ENCODE assay signal across 24 mouse cellular contexts in the genomic region with DNA sequence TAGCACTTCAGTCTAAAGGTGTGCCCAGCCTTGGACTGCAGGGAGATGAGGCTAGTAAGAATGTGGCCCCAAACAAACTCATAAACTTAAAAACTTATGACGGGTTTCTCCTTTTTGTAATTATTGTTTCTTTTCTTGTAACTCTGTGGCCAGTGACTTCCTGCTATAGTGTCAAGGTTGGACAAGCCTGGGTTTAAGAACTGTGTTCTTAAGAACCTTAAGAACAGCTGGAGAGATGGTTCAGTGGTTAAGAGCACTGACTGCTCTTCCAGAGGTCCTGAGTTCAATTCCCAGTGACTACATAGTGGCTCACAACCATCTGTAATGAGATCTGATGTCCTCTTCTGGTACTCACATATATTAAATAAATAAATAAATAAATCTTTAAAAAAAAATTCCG.
A peak's percentile ranks its signal among the peaks of the same experiment; 100 is the strongest.
DNase-seq lines count a peak whose midpoint lies in the region; ATAC-seq and TF ChIP-seq lines count a peak whose summit lies in the region.
"Had no signal": no experiment of that assay in that cellular context is flagged by ENCODE, and none has a peak within 500 bp of the region (broad histone marks: within the 10 kb centered on the region; RNA-seq: fewer than 3 reads in every experiment).

No protein-coding gene starts in this region.

- H3K9me3 ChIP-seq in neural tube, embryonic 13.5 days: no peaks in the 10 kb centered on the region
- no peaks in the 10 kb centered on the region for H3K9me3 ChIP-seq in CH12.LX (replicated peaks; ENCODE audit: low read length)
- H3K9me3 ChIP-seq: embryonic facial prominence, embryonic 13.5 days; embryonic facial prominence, embryonic 15.5 days; forebrain, embryonic 10.5 days; forebrain, embryonic 12.5 days had no signal

- no peak for TF ChIP-seq EP300 in CH12.LX (IDR thresholded peaks at IDR 0.05; ENCODE audit: low read length)

- no peak overlapping the region for H3K9ac ChIP-seq in neural tube, embryonic 13.5 days
- H3K9ac ChIP-seq in CH12.LX (ENCODE audit: insufficient read depth, low read depth): no peak overlapping the region
- H3K9ac ChIP-seq: embryonic facial prominence, embryonic 13.5 days; embryonic facial prominence, embryonic 15.5 days; forebrain, embryonic 12.5 days had no signal

- 84% methylated on average over 2 of the region's 2 CpGs for WGBS in neural tube, embryonic 13.5 days

- no peak for ATAC-seq in neural tube, embryonic 13.5 days (ENCODE audit: low read depth)
- ATAC-seq: CD4-positive, CD25-positive, alpha-beta regulatory T cell, adult 4 months; forebrain, embryonic 14.5 days; forebrain, embryonic 16.5 days had no signal

- H3K4me3 ChIP-seq in neural tube, embryonic 13.5 days: no peak overlapping the region
- H3K4me3 ChIP-seq in CH12.LX (replicated peaks in 1 of 3; ENCODE audit: low read depth in 2 of 3, low read length in 2 of 3, poor library complexity in 1 of 3): no peak overlapping the region
- H3K4me3 ChIP-seq: embryonic facial prominence, embryonic 13.5 days; embryonic facial prominence, embryonic 15.5 days; erythroblast, embryonic 14.5 days; forebrain, embryonic 10.5 days; forebrain, embryonic 12.5 days had no signal

- H3K36me3 ChIP-seq in neural tube, embryonic 13.5 days: no peaks in the 10 kb centered on the region
- no peaks in the 10 kb centered on the region for H3K36me3 ChIP-seq in CH12.LX (replicated peaks in 1 of 2; ENCODE audit: control insufficient read depth in 1 of 2, insufficient read depth in 1 of 2, low read length in 1 of 2)
- H3K36me3 ChIP-seq: embryonic facial prominence, embryonic 13.5 days; embryonic facial prominence, embryonic 15.5 days; forebrain, embryonic 10.5 days; forebrain, embryonic 12.5 days had no signal

- in situ Hi-C loops in CH12.LX (cut with MboI; ENCODE audit: low pct_ligation_motif_present, low pct_unique_long_range_greater_than_20kb, low sequenced_read_pairs): no loop called here

- TF ChIP-seq CTCF in CH12.LX (conservative IDR thresholded peaks at IDR 0.05 in 1 of 2, IDR thresholded peaks at IDR 0.05 in 1 of 2; ENCODE audit: low read depth in 2 of 2, low read length in 2 of 2): no peak

- H3K27me3 ChIP-seq in neural tube, embryonic 13.5 days: no peaks in the 10 kb centered on the region
- peaks cover 8% of the 10 kb centered on the region for H3K27me3 ChIP-seq in CH12.LX (replicated peaks)
- H3K27me3 ChIP-seq: embryonic facial prominence, embryonic 15.5 days; forebrain, embryonic 12.5 days had no signal

- 0 out of 2 replicates have a peak overlapping the region, but pooled peaks have one; percentile 82 for H3K27ac ChIP-seq in neural tube, embryonic 13.5 days (replicated peaks)
- H3K27ac ChIP-seq in CH12.LX (ENCODE audit: insufficient read depth, low read depth): no peak overlapping the region
- H3K27ac ChIP-seq: embryonic facial prominence, embryonic 13.5 days; embryonic facial prominence, embryonic 15.5 days; forebrain, embryonic 10.5 days; forebrain, embryonic 12.5 days had no signal

- no peaks in the 10 kb centered on the region for H3K79me2 ChIP-seq in CH12.LX (replicated peaks; ENCODE audit: control insufficient read depth, extremely low read depth, insufficient read depth, poor library complexity, severe bottlenecking)

- TF ChIP-seq RAD21 in CH12.LX (IDR thresholded peaks at IDR 0.05; ENCODE audit: low read depth, low read length): no peak

- no peak for TF ChIP-seq POLR2A in CH12.LX (IDR thresholded peaks at IDR 0.05; ENCODE audit: low read depth, low read length)

- peaks cover 68% of the 10 kb centered on the region for H3K4me1 ChIP-seq in neural tube, embryonic 13.5 days (replicated peaks)
- H3K4me1 ChIP-seq in CH12.LX (ENCODE audit: control insufficient read depth in 1 of 2, insufficient read depth in 2 of 2): peaks cover 0 to 19% of the 10 kb centered on the region in 2 experiments; a peak in 2 of 4 replicates
- H3K4me1 ChIP-seq: embryonic facial prominence, embryonic 15.5 days had no signal

- dilution Hi-C loops in CH12.LX (cut with MboI; ENCODE audit: extremely low pct_ligation_motif_present, extremely low pct_unique_long_range_greater_than_20kb, low sequenced_read_pairs): no loop called here

- no peak overlapping the region for H3K4me2 ChIP-seq in neural tube, embryonic 13.5 days
- no peak overlapping the region for H3K4me2 ChIP-seq in CH12.LX (ENCODE audit: insufficient read depth, low read depth, poor library complexity, severe bottlenecking)
- H3K4me2 ChIP-seq: embryonic facial prominence, embryonic 13.5 days; embryonic facial prominence, embryonic 15.5 days; forebrain, embryonic 12.5 days had no signal

- no peak for DNase-seq in neural tube, embryonic 10.5 days (ENCODE audit: extremely low spot score, low spot score)
- DNase-seq in CH12.LX (ENCODE audit: extremely low read depth): peak; percentile 17
- DNase-seq in thymus, postnatal 14 days: no peak
- DNase-seq in gastrocnemius, adult 18-20 months (ENCODE audit: low spot score): no peak
- DNase-seq: adrenal gland, adult 2 months; adrenal gland, postnatal 10 days; adrenal gland, postnatal 25 days; B cell, adult 2 months; cerebellum, adult 11 months; cerebellum, adult 18-20 months; cerebellum, adult 8-10 months; cerebellum, adult 9-11 months; cerebellum, postnatal 14 days; cerebellum, postnatal 36 days; embryo, embryonic 11 days had no signal

TF ChIP-seq in CH12.LX, 34 proteins besides CTCF, POLR2A, EP300 and RAD21:
- no peak for TF ChIP-seq ZC3H11A (IDR thresholded peaks at IDR 0.05; ENCODE audit: low read depth, low read length)
- peak; percentile 74; the same call in 1 of the 2 replicates for TF ChIP-seq TBP (conservative IDR thresholded peaks at IDR 0.05; ENCODE audit: low read depth, low read length)
- no peak for TF ChIP-seq JUND (conservative IDR thresholded peaks at IDR 0.05; ENCODE audit: low read depth, low read length)
- TF ChIP-seq CHD2 (IDR thresholded peaks at IDR 0.05; ENCODE audit: low read length): no peak
